In the genomic region with DNA sequence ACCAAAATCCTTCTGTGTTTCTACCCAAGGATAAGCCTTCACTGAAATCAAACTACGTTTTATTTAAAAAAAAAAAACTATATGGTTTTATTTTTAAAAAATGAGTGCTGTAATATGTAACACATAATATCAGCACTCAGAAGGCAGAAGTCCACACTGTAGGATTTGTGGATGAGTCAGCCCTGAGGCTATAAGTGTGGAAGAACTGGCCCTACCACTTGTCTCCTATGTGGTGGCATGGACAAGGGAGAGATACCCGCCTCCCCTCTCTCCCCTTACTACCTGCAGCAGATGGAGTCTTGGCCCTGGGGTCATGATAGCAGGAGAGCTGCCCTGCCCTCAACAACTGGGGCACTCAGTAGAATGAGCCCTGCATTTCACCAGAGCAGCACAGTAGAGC, we compare ENCODE assay signal across 26 mouse cellular contexts. TPM values are rescaled to one million over a fixed set of nuclear protein-coding genes. Genes with fewer than 3 reads are reported as not detected.
DNase-seq lines count a peak whose midpoint lies in the region; ATAC-seq and TF ChIP-seq lines count a peak whose summit lies in the region.
"Had no signal": no experiment of that assay in that cellular context is flagged by ENCODE, and none has a peak within 500 bp of the region (broad histone marks: within the 10 kb centered on the region; RNA-seq: fewer than 3 reads in every experiment).

No protein-coding gene starts in this region.

- no peak for TF ChIP-seq CTCF in cerebellum, adult 2 months (IDR thresholded peaks at IDR 0.05; ENCODE audit: borderline replicate concordance, insufficient read depth, low read depth, low read length)

- no peak for TF ChIP-seq POLR2A in cerebellum, adult 2 months (IDR thresholded peaks at IDR 0.05; ENCODE audit: borderline replicate concordance, insufficient read depth, low read length)

- H3K4me1 ChIP-seq in cerebellum, adult 2 months (ENCODE audit: control insufficient read depth, insufficient read depth, low read length), result peaks cover 7% of the 10 kb centered on the region
- H3K4me1 ChIP-seq in heart, embryonic 15.5 days (replicated peaks), result peaks cover 12% of the 10 kb centered on the region
- peaks cover 22% of the 10 kb centered on the region for H3K4me1 ChIP-seq in megakaryocyte, embryonic 14.5 days
- H3K4me1 ChIP-seq: embryonic facial prominence, embryonic 13.5 days; hindbrain, embryonic 13.5 days had no signal

- no peaks in the 10 kb centered on the region for H3K36me3 ChIP-seq in heart, embryonic 15.5 days
- H3K36me3 ChIP-seq in megakaryocyte, embryonic 14.5 days (replicated peaks; ENCODE audit: low read length), result peaks cover under 1% of the 10 kb centered on the region
- H3K36me3 ChIP-seq: embryonic facial prominence, embryonic 10.5 days; embryonic facial prominence, embryonic 13.5 days; forebrain, embryonic 10.5 days; hindbrain, embryonic 10.5 days; hindbrain, embryonic 13.5 days had no signal

- DNase-seq in cerebellum, adult 2 months, result no peak
- no peak for DNase-seq in cerebellum, adult 8-10 months
- no peak for DNase-seq in heart, postnatal 25 days (ENCODE audit: low spot score)
- DNase-seq in left cerebral cortex, postnatal 36 days (ENCODE audit: low spot score in 2 of 2), result no peak
- DNase-seq: adrenal gland, adult 8-10 months; adrenal gland, postnatal 25 days; cerebellum, postnatal 10 days; cerebellum, postnatal 36 days; embryo, embryonic 11 days; gastrocnemius, postnatal 25 days; heart, adult 18-20 months; heart, postnatal 36 days; kidney, adult 11 months had no signal

- WGBS in cerebellum, adult 2 months, result 69% methylated on average over 2 of the region's 2 CpGs
- 58% methylated on average over 2 of the region's 2 CpGs for WGBS in heart, embryonic 15.5 days

- no peak overlapping the region for H3K9ac ChIP-seq in heart, embryonic 15.5 days
- H3K9ac ChIP-seq: embryonic facial prominence, embryonic 13.5 days; forebrain, embryonic 13.5 days; hindbrain, embryonic 13.5 days had no signal

- intact Hi-C loops in heart, postnatal 25 days (cut with DNase I), result no loop called here
- intact Hi-C loops in left cerebral cortex, postnatal 36 days (cut with DNase I), result no loop called here

- H3K27me3 ChIP-seq in cerebellum, adult 2 months (ENCODE audit: control insufficient read depth, insufficient read depth, low read length), result no peaks in the 10 kb centered on the region
- no peaks in the 10 kb centered on the region for H3K27me3 ChIP-seq in heart, embryonic 15.5 days
- H3K27me3 ChIP-seq in megakaryocyte, embryonic 14.5 days (replicated peaks), result no peaks in the 10 kb centered on the region
- H3K27me3 ChIP-seq: embryonic facial prominence, embryonic 13.5 days; forebrain, embryonic 13.5 days; hindbrain, embryonic 13.5 days had no signal

- no peak for ATAC-seq in heart, embryonic 15.5 days (replicated peaks; ENCODE audit: insufficient number of reproducible peaks, insufficient read depth, low FRiP score, low read depth)
- ATAC-seq in megakaryocyte, adult 5-6 weeks (ENCODE audit: poor library complexity, severe bottlenecking), result no peak
- ATAC-seq: activated CD4-positive, CD25-positive, alpha-beta regulatory T cell, adult 4 months; forebrain, embryonic 13.5 days; forebrain, embryonic 16.5 days; hindbrain, embryonic 16.5 days had no signal

- no peak overlapping the region for H3K4me3 ChIP-seq in cerebellum, adult 2 months (replicated peaks; ENCODE audit: insufficient read depth, low read depth, low read length)
- no peak overlapping the region for H3K4me3 ChIP-seq in heart, embryonic 15.5 days
- peak overlapping the region; percentile 28 for H3K4me3 ChIP-seq in megakaryocyte, embryonic 14.5 days (replicated peaks)
- H3K4me3 ChIP-seq: embryonic facial prominence, embryonic 10.5 days; embryonic facial prominence, embryonic 13.5 days; erythroblast, embryonic 14.5 days; forebrain, embryonic 10.5 days; forebrain, embryonic 13.5 days; hindbrain, embryonic 10.5 days; hindbrain, embryonic 13.5 days had no signal

- H3K27ac ChIP-seq in cerebellum, adult 2 months (ENCODE audit: insufficient read depth, low read length), result peak overlapping the region; percentile 50; the same call in 1 of the 2 replicates
- H3K27ac ChIP-seq in heart, embryonic 15.5 days, result peak overlapping the region; percentile 51; the same call in 1 of the 2 replicates
- H3K27ac ChIP-seq: embryonic facial prominence, embryonic 10.5 days; embryonic facial prominence, embryonic 13.5 days; forebrain, embryonic 10.5 days; forebrain, embryonic 13.5 days; hindbrain, embryonic 10.5 days; hindbrain, embryonic 13.5 days had no signal

- H3K4me2 ChIP-seq in heart, embryonic 15.5 days, result no peak overlapping the region
- H3K4me2 ChIP-seq: embryonic facial prominence, embryonic 13.5 days; forebrain, embryonic 13.5 days; hindbrain, embryonic 13.5 days had no signal

- H3K9me3 ChIP-seq in heart, embryonic 15.5 days (replicated peaks), result no peaks in the 10 kb centered on the region
- H3K9me3 ChIP-seq in megakaryocyte, embryonic 14.5 days, result 0 out of 2 replicates have a peak, but pooled peaks cover under 1% of the 10 kb centered on the region
- H3K9me3 ChIP-seq: embryonic facial prominence, embryonic 10.5 days; forebrain, embryonic 10.5 days; forebrain, embryonic 13.5 days; hindbrain, embryonic 10.5 days; hindbrain, embryonic 13.5 days had no signal

RNA-seq across cellular contexts. Expression of a gene that starts 42.4 kb away (rescaled TPM):
- polyA plus RNA-seq in cerebellum, adult 2 months (2012; rRNA removed), result 57.7 and 67.5 TPM in 2 replicates
- polyA plus RNA-seq in heart, embryonic 15.5 days (2015; fragmentation: Nextera tagmentation; extraction: Ambion mirVana), result 74.3 and 79.1 TPM in 2 replicates
- 10 to 100 TPM; 73.7 to 84.1 TPM for total RNA-seq in heart, postnatal 25 days (2021)
- 85.7 and 96.3 TPM in 2 replicates for polyA plus RNA-seq in megakaryocyte, embryonic 14.5 days (2012; ENCODE audit: insufficient read depth, low replicate concordance)
- total RNA-seq in megakaryocyte, adult 5-6 weeks (2015), result 60.8 and 78.6 TPM in 2 replicates
- total RNA-seq in megakaryocyte, adult 5-6 weeks (2017), result 96.4 and 99.5 TPM in 2 replicates
- 100 to 1,000 TPM; 190 to 205 TPM for total RNA-seq in left cerebral cortex, postnatal 36 days (2021)
